Mouse (Mus musculus) stomach, postnatal 0 days (tissue): Measurements from ENCODE around the gene Rtbdn.
A peak's percentile ranks its signal among the peaks of the same experiment; 100 is the strongest.

Experiments
- CTCF ChIP-seq: IDR thresholded peaks from 2 replicates; pipeline ENCODE4 v1.5.1; 2016; ENCODE audit warnings: antibody characterized with exemption, low read depth, mild to moderate bottlenecking, moderate library complexity
- EP300 ChIP-seq: optimal IDR thresholded peaks from 2 replicates; pipeline ENCODE3; 2016; ENCODE audit warnings: antibody characterized with exemption

DNA sequence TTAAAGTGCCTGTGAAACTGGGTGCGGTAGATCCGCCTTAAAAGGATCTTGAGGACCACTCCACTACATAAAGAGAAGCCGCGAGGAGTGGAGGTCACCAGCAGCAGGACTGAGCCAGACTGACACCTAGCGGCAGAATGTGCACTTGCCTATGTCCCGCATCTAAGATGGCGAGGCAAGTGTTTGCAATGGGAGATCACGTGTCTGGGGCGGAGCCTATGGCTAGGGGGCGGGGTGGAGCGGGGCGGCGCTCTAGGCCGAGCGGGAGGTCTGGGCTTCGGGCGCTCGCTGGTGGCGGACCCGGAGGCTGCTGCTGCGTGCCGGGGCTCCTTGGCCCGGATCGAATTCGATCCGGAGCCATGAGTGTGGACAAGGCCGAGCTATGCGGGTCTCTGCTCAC, 43.6 kb downstream of the Rtbdn start, which contains the start of gene Hook2:
- no peak for TF ChIP-seq EP300
- TF ChIP-seq CTCF: peak; percentile 98
